Mouse (Mus musculus) lung, postnatal 0 days (tissue): ENCODE measurements around the gene Pkdcc. TPM values are rescaled to one million over a fixed set of nuclear protein-coding genes. Genes with fewer than 3 reads are reported as not detected.

ENCODE experiments used
- ATAC-seq: fragments of 200-750 bp; cut with Nextera tagmentation; 2 replicates; pipeline ENCODE4 v1.8.0; 2017; ENCODE audit warnings: moderate library complexity
- DNase-seq: peaks from one replicate; pipeline ENCODE4 v3.0.0-alpha.2; 2016; ENCODE audit warnings: low spot score
- H3K27ac ChIP-seq: fragments of 300-500 bp; sonication (generic); 2 replicates; pipeline ENCODE4 v1.5.1; 2014; ENCODE audit warnings: antibody characterized with exemption, mild to moderate bottlenecking, low read length, mixed read lengths
- H3K27me3 ChIP-seq: fragments of 300-500 bp; sonication (generic); replicated peaks from 2 replicates; pipeline ENCODE4 v1.6.1; 2014; ENCODE audit warnings: low read length, mixed read lengths; ENCODE audit not compliant: insufficient read depth
- H3K36me3 ChIP-seq: fragments of 300-500 bp; sonication (generic); 2 replicates; pipeline ENCODE4 v1.6.1; 2014; ENCODE audit warnings: low read length, mixed read lengths; ENCODE audit not compliant: insufficient read depth
- H3K4me1 ChIP-seq: fragments of 300-500 bp; sonication (generic); 2 replicates; pipeline ENCODE4 v1.6.1; 2014; ENCODE audit warnings: antibody characterized with exemption, low read depth, low read length, mixed read lengths; ENCODE audit not compliant: insufficient read depth
- H3K4me2 ChIP-seq: fragments of 300-500 bp; sonication (generic); replicated peaks from 2 replicates; pipeline ENCODE4 v1.6.1; 2014; ENCODE audit warnings: low read depth, mild to moderate bottlenecking, low read length, moderate library complexity, mixed read lengths
- H3K4me3 ChIP-seq: fragments of 300-500 bp; sonication (generic); 2 replicates; pipeline ENCODE4 v1.5.1; 2014; ENCODE audit warnings: low read depth, low read length
- H3K9ac ChIP-seq: fragments of 300-500 bp; sonication (generic); replicated peaks from 2 replicates; pipeline ENCODE4 v1.6.1; 2014; ENCODE audit warnings: low read depth, mild to moderate bottlenecking
- H3K9me3 ChIP-seq: fragments of 300-500 bp; sonication (generic); 2 replicates; pipeline ENCODE4 v1.6.1; 2016; ENCODE audit warnings: low read length, mixed read lengths
- CTCF ChIP-seq: IDR thresholded peaks from 2 replicates; pipeline ENCODE4 v1.5.1; 2016; ENCODE audit warnings: antibody characterized with exemption, mild to moderate bottlenecking
- EP300 ChIP-seq: IDR thresholded peaks from 2 replicates; pipeline ENCODE4 v1.6.1; 2016; ENCODE audit warnings: antibody characterized with exemption, mild to moderate bottlenecking, control low read depth
- WGBS: fragments of 180-500 bp; shearing (Covaris S2); extraction: QIAGEN DNeasy Blood & Tissue Kit; methylation state at CpG from one replicate; pipeline ENCODE4 v1.1.7; 2014; 5-methylcytosine and 5-hydroxymethylcytosine counted together
- polyA plus RNA-seq: library from polyadenylated mRNA; unstranded; fragments of >200 nt; fragmentation: Nextera tagmentation; extraction: Ambion mirVana; gene quantifications from 2 replicates; pipeline ENCODE4 v1.2.1, GENCODE M21; 2015

The Pkdcc gene
- polyA plus RNA-seq, 1 experiment from 2014 or later = 3.6 TPM

- H3K4me3 ChIP-seq = no peak overlapping the region
- no peak for TF ChIP-seq CTCF
- TF ChIP-seq EP300 = no peak
- H3K27ac ChIP-seq = no peak overlapping the region
- H3K36me3 ChIP-seq = no peaks in the 10 kb centered on the region
- H3K4me2 ChIP-seq = no peak overlapping the region
- 81% methylated on average over 10 of the region's 10 CpGs for WGBS
- no peaks in the 10 kb centered on the region for H3K9me3 ChIP-seq
- no peak for DNase-seq
- H3K9ac ChIP-seq = no peak overlapping the region
- H3K27me3 ChIP-seq = no peaks in the 10 kb centered on the region
- no peak for ATAC-seq
- H3K4me1 ChIP-seq = no peaks in the 10 kb centered on the region
Observed at GRCm38 (mm10) chr17:83235227-83235626, 20.1 kb downstream of the Pkdcc start.

GRCm38 (mm10) chr17:83236202-83236601 lies 21.1 kb downstream of the Pkdcc start:
- Histone ChIP-seq H3K4me1 (no peaks in the 10 kb centered on the region), H3K4me3 (no peak overlapping the region), H3K36me3 (no peaks in the 10 kb centered on the region), H3K4me2 (no peak overlapping the region), H3K9ac (no peak overlapping the region), H3K27me3 (no peaks in the 10 kb centered on the region), H3K9me3 (no peaks in the 10 kb centered on the region), H3K27ac (no peak overlapping the region)
- 78% methylated on average over 8 of the region's 8 CpGs for WGBS
- no peak for DNase-seq
- no peak for ATAC-seq
- TF ChIP-seq EP300 (no peak), CTCF (no peak)

- Histone ChIP-seq H3K9me3 (no peaks in the 10 kb centered on the region), H3K4me2 (no peak overlapping the region), H3K27ac (no peak overlapping the region), H3K4me3 (no peak overlapping the region), H3K4me1 (no peaks in the 10 kb centered on the region), H3K27me3 (no peaks in the 10 kb centered on the region), H3K9ac (no peak overlapping the region), H3K36me3 (no peaks in the 10 kb centered on the region)
- DNase-seq = no peak
- ATAC-seq = peak; percentile 17; the same call in 1 of the 2 replicates
- 51% methylated on average over 16 of the region's 16 CpGs for WGBS
- TF ChIP-seq EP300 = no peak
- no peak for TF ChIP-seq CTCF
Observed at GRCm38 (mm10) chr17:83238123-83239058, 23.3 kb downstream of the Pkdcc start.

GRCm38 (mm10) chr17:83244502-83244901 lies 29.4 kb downstream of the Pkdcc start:
- DNase-seq = peak; percentile 56
- ATAC-seq = peak; percentile 80
- H3K4me2 ChIP-seq = no peak overlapping the region
- H3K27me3 ChIP-seq = no peaks in the 10 kb centered on the region
- no peak overlapping the region for H3K4me3 ChIP-seq
- H3K27ac ChIP-seq = no peak overlapping the region
- no peaks in the 10 kb centered on the region for H3K9me3 ChIP-seq
- no peak for TF ChIP-seq EP300
- no peak for TF ChIP-seq CTCF
- H3K36me3 ChIP-seq = no peaks in the 10 kb centered on the region
- H3K9ac ChIP-seq = no peak overlapping the region
- 31% methylated on average over 1 of the region's 1 CpGs for WGBS
- no peaks in the 10 kb centered on the region for H3K4me1 ChIP-seq

GRCm38 (mm10) chr17:83245460-83245859 lies 30.4 kb downstream of the Pkdcc start:
- TF ChIP-seq CTCF (no peak), EP300 (no peak)
- H3K27ac ChIP-seq = no peak overlapping the region

GRCm38 (mm10) chr17:83246090-83246489 lies 31.0 kb downstream of the Pkdcc start:
- DNase-seq (no peak), ATAC-seq (no peak; the same call in 1 of the 2 replicates)
- H3K9ac ChIP-seq = no peak overlapping the region
- no peak for TF ChIP-seq EP300
- no peak for TF ChIP-seq CTCF
- no peak overlapping the region for H3K27ac ChIP-seq
- H3K36me3 ChIP-seq = no peaks in the 10 kb centered on the region
- H3K27me3 ChIP-seq = no peaks in the 10 kb centered on the region
- 25% methylated on average over 7 of the region's 7 CpGs for WGBS
- no peaks in the 10 kb centered on the region for H3K9me3 ChIP-seq
- H3K4me2 ChIP-seq = no peak overlapping the region
- no peaks in the 10 kb centered on the region for H3K4me1 ChIP-seq
- H3K4me3 ChIP-seq = no peak overlapping the region

More at GRCm38 (mm10) chr17:83245460-83245859, 30.4 kb downstream of the Pkdcc start:
- no peaks in the 10 kb centered on the region for H3K4me1 ChIP-seq
- ATAC-seq (no peak), DNase-seq (no peak)
- no peaks in the 10 kb centered on the region for H3K9me3 ChIP-seq
- H3K4me2 ChIP-seq = no peak overlapping the region
- no peak overlapping the region for H3K9ac ChIP-seq
- no peaks in the 10 kb centered on the region for H3K27me3 ChIP-seq
- H3K4me3 ChIP-seq = no peak overlapping the region
- no peaks in the 10 kb centered on the region for H3K36me3 ChIP-seq
- 57% methylated on average over 3 of the region's 3 CpGs for WGBS
